Mouse (Mus musculus) liver, embryonic 11.5 days (tissue): ENCODE measurements around the gene Hip1. TPM values are rescaled to one million over a fixed set of nuclear protein-coding genes. Genes with fewer than 3 reads are reported as not detected.
"Not testable (repeated sequence)": the region's sequence is repeated elsewhere in the genome, so short reads cannot be mapped to it uniquely, and the experiment has no call there.

ENCODE experiments used
- ATAC-seq: fragments of 200-750 bp; cut with Nextera tagmentation; replicated peaks from 2 replicates; pipeline ENCODE4 v1.8.0; 2017; ENCODE audit warnings: moderate number of reproducible peaks, mild to moderate bottlenecking, moderate TSS enrichment, moderate library complexity; ENCODE audit not compliant: low FRiP score
- DNase-seq: peaks from one replicate; pipeline ENCODE4 v3.0.0-alpha.2; 2017; ENCODE audit warnings: low spot score
- H3K27ac ChIP-seq: fragments of 300-500 bp; sonication (generic); 2 replicates; pipeline ENCODE4 v1.5.1; 2014; ENCODE audit warnings: mild to moderate bottlenecking, low read depth, low read length, control low read depth
- H3K27me3 ChIP-seq: fragments of 300-500 bp; sonication (generic); replicated peaks from 2 replicates; pipeline ENCODE4 v1.6.1; 2014; ENCODE audit warnings: low read length, mixed read lengths; ENCODE audit not compliant: control insufficient read depth, insufficient read depth
- H3K36me3 ChIP-seq: fragments of 300-500 bp; sonication (generic); 2 replicates; pipeline ENCODE4 v1.6.1; 2014; ENCODE audit warnings: mild to moderate bottlenecking, low read length, moderate library complexity, mixed read lengths; ENCODE audit not compliant: control insufficient read depth, insufficient read depth
- H3K4me1 ChIP-seq: fragments of 300-500 bp; sonication (generic); replicated peaks from 2 replicates; pipeline ENCODE4 v1.6.1; 2014; ENCODE audit warnings: low read length, mixed read lengths; ENCODE audit not compliant: control insufficient read depth, insufficient read depth
- H3K4me2 ChIP-seq: fragments of 300-500 bp; sonication (generic); 2 replicates; pipeline ENCODE4 v1.6.1; 2014; ENCODE audit warnings: mild to moderate bottlenecking, control low read depth, moderate library complexity
- H3K4me3 ChIP-seq: fragments of 300-500 bp; sonication (generic); 2 replicates; pipeline ENCODE4 v1.5.1; 2014; ENCODE audit warnings: low read depth, low read length, control low read depth
- H3K9ac ChIP-seq: fragments of 300-500 bp; sonication (generic); 2 replicates; pipeline ENCODE4 v1.6.1; 2014; ENCODE audit warnings: low read depth, low read length, control low read depth
- H3K9me3 ChIP-seq: fragments of 300-500 bp; sonication (generic); 2 replicates; pipeline ENCODE4 v1.6.1; 2016; ENCODE audit warnings: low read length, inconsistent platforms, mixed read lengths; ENCODE audit not compliant: control insufficient read depth
- WGBS: fragments of 180-500 bp; shearing (Covaris S2); extraction: QIAGEN DNeasy Blood & Tissue Kit; methylation state at CpG from one replicate; pipeline ENCODE4 v1.1.7; 2014; 5-methylcytosine and 5-hydroxymethylcytosine counted together
- polyA plus RNA-seq: library from polyadenylated mRNA; unstranded; fragments of >200 nt; fragmentation: Nextera tagmentation; extraction: Ambion mirVana; gene quantifications from 2 replicates; pipeline ENCODE4 v1.2.1, GENCODE M21; 2014

The Hip1 gene
- polyA plus RNA-seq, 1 experiment from 2014 or later = 16.3 TPM

GRCm38 (mm10) chr5:135492126-135492525 is 52.8 kb downstream of the Hip1 start:
- H3K4me1 ChIP-seq = peaks cover 9% of the 10 kb centered on the region
- no peak overlapping the region for H3K9ac ChIP-seq
- DNase-seq (no peak), ATAC-seq (no peak)
- no peak overlapping the region for H3K4me3 ChIP-seq
- H3K4me2 ChIP-seq = no peak overlapping the region
- peaks cover 30% of the 10 kb centered on the region for H3K27me3 ChIP-seq
- H3K27ac ChIP-seq = no peak overlapping the region
- H3K9me3 ChIP-seq = no peaks in the 10 kb centered on the region
- H3K36me3 ChIP-seq = no peaks in the 10 kb centered on the region
- 74% methylated on average over 2 of the region's 2 CpGs for WGBS

DNA sequence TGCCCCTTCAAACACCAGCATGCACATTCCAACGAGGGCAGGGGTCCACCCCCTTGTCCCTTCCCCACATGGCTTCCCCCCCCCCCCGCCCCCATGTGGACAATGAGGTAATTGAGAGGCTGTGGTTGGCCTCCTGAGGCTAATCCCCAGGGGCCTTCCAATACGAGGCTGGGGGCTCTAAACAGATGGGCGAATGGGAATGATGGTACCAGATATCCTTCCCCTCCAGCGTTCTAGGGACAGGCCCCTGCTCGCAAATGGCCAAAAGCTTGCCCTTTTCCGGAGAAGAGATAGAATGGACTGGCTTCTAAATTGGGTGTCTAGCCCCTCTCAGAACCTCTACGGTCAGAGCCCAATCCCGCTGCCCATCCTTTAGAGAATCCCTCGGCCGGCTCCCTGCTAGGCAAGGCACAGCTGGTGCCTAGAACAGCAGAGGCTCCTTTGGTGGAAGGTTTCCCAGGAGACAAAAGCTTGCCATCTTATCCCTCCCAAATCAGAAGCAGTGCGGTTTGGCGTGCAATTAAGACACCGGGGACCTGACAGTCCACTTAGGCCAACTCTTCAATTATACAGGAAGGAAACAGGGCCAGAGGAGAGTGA is 55.1 kb downstream of the Hip1 start:
- ATAC-seq (0 out of 2 replicates have a peak, but pooled peaks have one; percentile 2), DNase-seq (no peak)
- peaks cover 30% of the 10 kb centered on the region for H3K27me3 ChIP-seq
- H3K9me3 ChIP-seq = no peaks in the 10 kb centered on the region
- H3K27ac ChIP-seq = peak overlapping the region; percentile 59; the same call in 1 of the 2 replicates
- WGBS = 18% methylated on average over 13 of the region's 14 CpGs
- H3K36me3 ChIP-seq = no peaks in the 10 kb centered on the region
- H3K4me3 ChIP-seq = peak overlapping the region; percentile 56
- peak overlapping the region; percentile 75 for H3K4me2 ChIP-seq
- peaks cover 9% of the 10 kb centered on the region for H3K4me1 ChIP-seq
- H3K9ac ChIP-seq = peak overlapping the region; percentile 66; the same call in 1 of the 2 replicates

GRCm38 (mm10) chr5:135488881-135489694 is 55.8 kb downstream of the Hip1 start:
- ATAC-seq (peak; percentile 63), DNase-seq (peak; percentile 81)
- Histone ChIP-seq H3K4me3 (peak overlapping the region; percentile 56), H3K9me3 (no peaks in the 10 kb centered on the region), H3K4me1 (peaks cover 9% of the 10 kb centered on the region), H3K36me3 (no peaks in the 10 kb centered on the region), H3K27ac (peak overlapping the region; percentile 59), H3K9ac (peak overlapping the region; percentile 66), H3K4me2 (peak overlapping the region; percentile 75), H3K27me3 (peaks cover 30% of the 10 kb centered on the region)
- under 1% methylated on average over 48 of the region's 59 CpGs for WGBS

- ATAC-seq (0 out of 2 replicates have a peak, but pooled peaks have one; percentile 25), DNase-seq (peak; percentile 34)
Measured at GRCm38 (mm10) chr5:135488222-135488880, 56.6 kb downstream of the Hip1 start.

GRCm38 (mm10) chr5:135485289-135485688 is 59.6 kb downstream of the Hip1 start:
- ATAC-seq = no peak
- no peak overlapping the region for H3K27ac ChIP-seq

More at GRCm38 (mm10) chr5:135488222-135488880, 56.6 kb downstream of the Hip1 start:
- 3% methylated on average over 19 of the region's 19 CpGs for WGBS
- H3K27ac ChIP-seq = peak overlapping the region; percentile 59
- H3K4me1 ChIP-seq = peaks cover 9% of the 10 kb centered on the region
- peaks cover 30% of the 10 kb centered on the region for H3K27me3 ChIP-seq
- peak overlapping the region; percentile 75 for H3K4me2 ChIP-seq
- peak overlapping the region; percentile 66 for H3K9ac ChIP-seq
- H3K4me3 ChIP-seq = peak overlapping the region; percentile 56
- H3K9me3 ChIP-seq = no peaks in the 10 kb centered on the region
- no peaks in the 10 kb centered on the region for H3K36me3 ChIP-seq

GRCm38 (mm10) chr5:135483865-135484264 is 61.1 kb downstream of the Hip1 start:
- H3K9me3 ChIP-seq, H3K9ac ChIP-seq, DNase-seq, H3K4me3 ChIP-seq, H3K27ac ChIP-seq, H3K4me2 ChIP-seq, H3K36me3 ChIP-seq, ATAC-seq, H3K4me1 ChIP-seq: not testable (repeated sequence)
- H3K27me3 ChIP-seq = peaks cover 13% of the 10 kb centered on the region
- WGBS = 86% methylated on average over 6 of the region's 6 CpGs

More at GRCm38 (mm10) chr5:135485289-135485688, 59.6 kb downstream of the Hip1 start:
- Histone ChIP-seq H3K4me3 (no peak overlapping the region), H3K4me2 (no peak overlapping the region), H3K27me3 (peaks cover 27% of the 10 kb centered on the region), H3K9me3 (no peaks in the 10 kb centered on the region), H3K9ac (no peak overlapping the region), H3K4me1 (peaks cover 9% of the 10 kb centered on the region), H3K36me3 (no peaks in the 10 kb centered on the region)
- DNase-seq = no peak
- WGBS = 64% methylated on average over 3 of the region's 3 CpGs

GRCm38 (mm10) chr5:135478877-135479600 is 65.9 kb downstream of the Hip1 start:
- WGBS = 64% methylated on average over 12 of the region's 12 CpGs
- no peaks in the 10 kb centered on the region for H3K36me3 ChIP-seq
- no peak overlapping the region for H3K4me3 ChIP-seq
- peaks cover 4% of the 10 kb centered on the region; the same call in 1 of the 2 replicates for H3K4me1 ChIP-seq
- H3K27ac ChIP-seq = no peak overlapping the region
- no peak overlapping the region for H3K4me2 ChIP-seq
- H3K9ac ChIP-seq = no peak overlapping the region
- no peak for ATAC-seq
- no peaks in the 10 kb centered on the region for H3K27me3 ChIP-seq
- DNase-seq = no peak
- H3K9me3 ChIP-seq = no peaks in the 10 kb centered on the region

GRCm38 (mm10) chr5:135476199-135476598 is 68.7 kb downstream of the Hip1 start:
- H3K9ac ChIP-seq = no peak overlapping the region
- H3K4me1 ChIP-seq = peaks cover 4% of the 10 kb centered on the region; the same call in 1 of the 2 replicates
- DNase-seq (no peak), ATAC-seq (no peak)
- H3K4me3 ChIP-seq = no peak overlapping the region
- 63% methylated on average over 5 of the region's 5 CpGs for WGBS
- no peaks in the 10 kb centered on the region for H3K9me3 ChIP-seq
- no peak overlapping the region for H3K4me2 ChIP-seq
- no peaks in the 10 kb centered on the region for H3K27me3 ChIP-seq
- H3K27ac ChIP-seq = no peak overlapping the region
- H3K36me3 ChIP-seq = no peaks in the 10 kb centered on the region
